Mouse (Mus musculus) c-Kit-positive CD71-negative TER-119-negative erythroid progenitor cells, embryonic 14.5 days (primary cell): ENCODE results near the gene Olfr1307.

Experiments used
- DNase-seq: peaks from one replicate; pipeline ENCODE4 v3.0.0-alpha.2; 2013; ENCODE audit warnings: low read depth

The Olfr1307 gene

DNA sequence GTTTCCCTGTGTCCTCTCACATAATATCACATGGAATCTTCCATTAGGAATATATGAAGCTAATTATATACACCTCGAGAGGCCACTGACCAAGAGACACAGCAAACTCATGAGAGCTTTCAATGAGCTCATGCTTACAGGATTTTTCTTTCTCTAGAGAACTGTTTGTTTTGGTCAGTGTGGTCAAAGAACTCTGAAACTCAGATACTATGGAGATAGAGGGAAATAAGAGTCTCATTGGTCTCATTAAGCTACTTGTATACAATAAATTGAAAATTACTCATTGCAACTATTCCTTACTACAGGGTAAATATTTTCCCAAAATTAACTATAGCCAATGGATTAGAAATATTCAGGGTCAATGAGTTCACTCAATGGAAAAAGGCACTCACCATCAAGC lies at the start of gene Olfr1307:
Olfr1307 (minus strand) TSS at position 101 of the 400 bp plus-strand sequence.
- DNase-seq = no peak

DNA sequence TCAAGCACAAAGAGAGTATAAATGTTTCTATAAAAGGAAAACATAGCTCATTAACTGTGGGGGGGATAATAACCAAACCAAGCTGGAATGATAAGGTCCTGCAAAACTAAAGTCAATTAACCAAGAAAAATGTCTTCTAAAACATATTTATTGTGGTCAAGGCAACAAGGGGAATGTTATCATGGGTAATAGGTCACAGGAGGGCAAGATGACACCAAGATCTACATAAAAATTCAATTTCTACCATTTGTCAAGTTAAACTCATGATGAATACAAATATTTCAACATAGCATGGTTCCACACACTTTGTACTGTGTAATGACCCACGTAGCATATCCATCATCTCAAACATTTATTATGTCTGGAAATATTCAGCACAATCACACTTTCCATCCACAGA lies 40.9 kb upstream of the Olfr1307 start, which contains the start of gene Olfr1309:
Olfr1309 (minus strand) TSS at position 101 of the 400 bp plus-strand sequence.
- DNase-seq = no peak

DNA sequence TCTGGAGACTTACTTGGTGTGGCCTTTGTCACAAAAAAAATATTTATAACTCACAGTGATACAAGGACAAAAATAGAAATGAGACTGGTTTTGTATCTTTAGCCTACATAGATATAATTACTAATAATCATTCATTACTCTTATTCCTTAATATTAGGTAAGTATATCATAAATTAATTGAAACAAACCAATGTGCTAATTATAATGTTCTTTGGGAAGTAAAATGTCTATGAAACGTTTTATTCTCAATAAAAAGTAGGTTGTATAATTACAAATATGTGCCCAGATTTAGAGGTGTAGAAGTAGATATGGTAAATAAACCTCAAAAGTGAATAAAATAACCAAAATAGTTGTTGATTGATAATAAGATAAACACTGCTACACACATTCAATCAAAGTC lies 15.6 kb upstream of the Olfr1307 start, which contains the start of gene Olfr1308:
Olfr1308 (minus strand) TSS at position 101 of the 400 bp plus-strand sequence.
- DNase-seq = no peak

DNA sequence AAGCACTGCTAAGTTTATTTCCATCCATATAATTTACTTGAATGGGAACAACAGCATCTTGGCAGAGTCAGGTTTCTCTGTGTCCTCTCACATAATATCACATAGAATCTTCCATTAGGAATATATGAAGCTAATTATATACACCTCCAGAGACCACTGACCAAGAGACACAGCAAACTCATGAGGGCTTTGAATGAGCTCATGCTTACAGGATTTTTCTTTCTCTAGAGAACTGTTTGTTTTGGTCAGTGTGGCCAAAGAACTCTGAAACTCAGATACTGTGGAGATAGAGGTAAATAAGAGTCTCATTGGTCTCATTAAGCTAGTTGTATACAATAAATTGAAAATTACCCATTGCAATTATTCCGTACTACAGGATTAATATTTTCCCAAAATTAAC lies 33.1 kb downstream of the Olfr1307 start, which contains the start of gene Olfr1306:
Olfr1306 (minus strand) TSS at position 101 of the 400 bp plus-strand sequence.
- no peak for DNase-seq
